Mouse (Mus musculus) brain, embryonic 14.5 days (tissue): ENCODE measurements at regions not wholly inside any gene's neighbourhood (a gene's known extent, or its start where the extent isn't known, plus 50 kb on each side); places are given as distances from the start of the nearest gene placed in this dataset.

Experiments
- CTCF ChIP-seq: fragments of 200-500 bp; IDR thresholded peaks from 2 replicates; pipeline ENCODE4 v1.5.1; 2012; ENCODE audit warnings: inconsistent platforms, mild to moderate bottlenecking, moderate library complexity, borderline replicate concordance; ENCODE audit not compliant: insufficient read depth, insufficient read length; ENCODE audit errors: extremely low read depth
- POLR2A ChIP-seq: fragments of 200-500 bp; IDR thresholded peaks from 2 replicates; pipeline ENCODE4 v1.6.1; 2012; ENCODE audit warnings: mild to moderate bottlenecking, inconsistent platforms, borderline replicate concordance; ENCODE audit not compliant: poor library complexity, insufficient read depth, insufficient read length, severe bottlenecking; ENCODE audit errors: extremely low read depth

GRCm38 (mm10) chr17:84037580-84038304 lies 150.0 kb downstream of the Zfp36l2 start:
- TF ChIP-seq CTCF (no peak), POLR2A (no peak)
